Mouse (Mus musculus) activated CD4-positive, CD25-positive, alpha-beta regulatory T cell (primary cell): ENCODE measurements around the gene Mapkap1. TPM values are rescaled to one million over a fixed set of nuclear protein-coding genes. Genes with fewer than 3 reads are reported as not detected.

Source experiments
- polyA plus RNA-seq, 2 experiments: library from polyadenylated mRNA; unstranded; fragments of 100-300 nt; shearing (Covaris generic); gene quantifications; one replicate each; pipeline ENCODE4 v1.2.1; 2017

Mapkap1 gene
- 10 to 100 TPM; 83.2 to 87.0 TPM for polyA plus RNA-seq

GRCm38 (mm10) chr2:34406601-34407464 is at the start of gene Mapkap1:
TSS of gene Mapkap1 (plus strand) at chr2:34406771.

GRCm38 (mm10) chr2:34372305-34373301 is 34.0 kb upstream of the Mapkap1 start, which contains the start of gene Pbx3:
TSS of gene Pbx3 (minus strand) at chr2:34373142.

Other genes with a start within 250 kb of the Mapkap1 start
- 1 to 10 TPM; 2.8 to 4.7 TPM for gene Pbx3, start 33.6 kb upstream of the Mapkap1 start, polyA plus RNA-seq